ENCODE assay signal across 26 mouse cellular contexts in the genomic region with DNA sequence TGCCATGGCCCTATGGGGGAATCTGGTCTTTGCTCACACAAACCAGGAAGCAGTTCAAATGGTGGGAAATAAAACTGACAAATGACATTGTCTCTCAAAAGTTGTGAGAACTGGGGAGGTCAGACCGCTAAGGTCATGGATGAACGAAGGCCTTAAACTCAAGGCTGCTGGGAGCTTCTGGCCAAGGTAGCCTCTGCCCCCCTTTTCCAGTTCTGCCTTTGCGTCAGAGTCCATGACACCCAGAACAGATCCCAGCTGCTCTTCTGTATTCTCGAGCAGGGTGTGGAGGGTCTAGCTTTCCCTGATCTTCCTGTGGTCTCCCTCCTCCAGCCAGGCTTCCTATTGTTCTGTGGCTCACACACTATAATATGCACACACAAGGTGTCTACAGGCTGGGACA. TPM values are rescaled to one million over a fixed set of nuclear protein-coding genes. Genes with fewer than 3 reads are reported as not detected.
DNase-seq lines count a peak whose midpoint lies in the region; ATAC-seq and TF ChIP-seq lines count a peak whose summit lies in the region.
"Had no signal": no experiment of that assay in that cellular context is flagged by ENCODE, and none has a peak within 500 bp of the region (broad histone marks: within the 10 kb centered on the region; RNA-seq: fewer than 3 reads in every experiment).

No protein-coding gene starts in this region.

- H3K4me1 ChIP-seq in kidney, embryonic 14.5 days (ENCODE audit: control insufficient read depth, insufficient read depth, low read length), result 0 out of 2 replicates have a peak, but pooled peaks cover 5% of the 10 kb centered on the region
- no peaks in the 10 kb centered on the region for H3K4me1 ChIP-seq in kidney, postnatal 0 days (replicated peaks; ENCODE audit: insufficient read depth, low read length)
- no peaks in the 10 kb centered on the region for H3K4me1 ChIP-seq in stomach, embryonic 14.5 days (ENCODE audit: control insufficient read depth, insufficient read depth, low read length)
- H3K4me1 ChIP-seq in stomach, postnatal 0 days (replicated peaks; ENCODE audit: control insufficient read depth, insufficient read depth), result no peaks in the 10 kb centered on the region
- H3K4me1 ChIP-seq: embryonic facial prominence, embryonic 15.5 days had no signal

- H3K36me3 ChIP-seq in kidney, embryonic 14.5 days (ENCODE audit: control insufficient read depth, insufficient read depth, low read length), result no peaks in the 10 kb centered on the region
- no peaks in the 10 kb centered on the region for H3K36me3 ChIP-seq in kidney, postnatal 0 days (ENCODE audit: insufficient read depth, low read length)
- H3K36me3 ChIP-seq in stomach, embryonic 14.5 days (ENCODE audit: control insufficient read depth, insufficient read depth, low read length), result no peaks in the 10 kb centered on the region
- H3K36me3 ChIP-seq in stomach, postnatal 0 days (ENCODE audit: control insufficient read depth, insufficient read depth, low read length), result no peaks in the 10 kb centered on the region
- H3K36me3 ChIP-seq: embryonic facial prominence, embryonic 15.5 days; heart, embryonic 13.5 days had no signal

- DNase-seq in adrenal gland, postnatal 14 days, result peak; percentile 29
- no peak for DNase-seq in adrenal gland, postnatal 10 days
- DNase-seq in kidney, adult 9 months, result no peak
- DNase-seq in kidney, postnatal 0 days (ENCODE audit: low spot score), result peak; percentile 58
- no peak for DNase-seq in kidney, adult 8-10 months
- DNase-seq in stomach, postnatal 0 days (ENCODE audit: low spot score), result no peak
- DNase-seq: adrenal gland, adult 8-10 months; cerebellum, adult 11 months; cerebellum, adult 2 months; cerebellum, adult 9-11 months; cerebellum, postnatal 25 days; embryo, embryonic 11 days; forebrain, postnatal 0 days; gastrocnemius, adult 2 months; gastrocnemius, postnatal 14 days; heart, adult 18-20 months; heart, postnatal 14 days; heart, postnatal 4 days had no signal

- H3K4me2 ChIP-seq in kidney, embryonic 14.5 days (replicated peaks; ENCODE audit: low read depth, low read length), result no peak overlapping the region
- no peak overlapping the region for H3K4me2 ChIP-seq in kidney, postnatal 0 days (ENCODE audit: low read length)
- H3K4me2 ChIP-seq in stomach, embryonic 14.5 days (replicated peaks; ENCODE audit: low read depth, low read length), result no peak overlapping the region
- H3K4me2 ChIP-seq in stomach, postnatal 0 days (replicated peaks; ENCODE audit: low read depth), result no peak overlapping the region
- H3K4me2 ChIP-seq: embryonic facial prominence, embryonic 15.5 days; heart, embryonic 13.5 days; hindbrain, embryonic 14.5 days had no signal

- H3K9me3 ChIP-seq in kidney, embryonic 14.5 days (ENCODE audit: control insufficient read depth, low read length), result no peaks in the 10 kb centered on the region
- no peaks in the 10 kb centered on the region for H3K9me3 ChIP-seq in kidney, postnatal 0 days (replicated peaks; ENCODE audit: low read length)
- no peaks in the 10 kb centered on the region for H3K9me3 ChIP-seq in stomach, embryonic 14.5 days (ENCODE audit: control insufficient read depth, low read depth, low read length)
- H3K9me3 ChIP-seq in stomach, postnatal 0 days (ENCODE audit: control insufficient read depth, low read length), result no peaks in the 10 kb centered on the region
- H3K9me3 ChIP-seq: embryonic facial prominence, embryonic 15.5 days; heart, embryonic 13.5 days had no signal

- 0 out of 2 replicates have a peak, but pooled peaks have one; percentile 68 for ATAC-seq in kidney, embryonic 14.5 days (ENCODE audit: low FRiP score, low TSS enrichment)
- ATAC-seq in kidney, postnatal 0 days (replicated peaks; ENCODE audit: low FRiP score, low read depth), result peak; percentile 59; the same call in 1 of the 2 replicates
- ATAC-seq in stomach, embryonic 14.5 days (ENCODE audit: insufficient number of reproducible peaks, insufficient read depth, low FRiP score, low read depth), result peak; percentile 33; the same call in 1 of the 2 replicates
- no peak for ATAC-seq in stomach, postnatal 0 days (ENCODE audit: low FRiP score, low TSS enrichment)
- ATAC-seq: activated CD4-positive, CD25-positive, alpha-beta regulatory T cell, adult 4 months; forebrain, embryonic 14.5 days; forebrain, postnatal 0 days; hindbrain, postnatal 0 days had no signal

- H3K9ac ChIP-seq in kidney, embryonic 14.5 days (ENCODE audit: low read depth, low read length), result no peak overlapping the region
- H3K9ac ChIP-seq in kidney, postnatal 0 days (ENCODE audit: low read depth, low read length), result no peak overlapping the region
- no peak overlapping the region for H3K9ac ChIP-seq in stomach, embryonic 14.5 days (replicated peaks; ENCODE audit: low read depth, low read length)
- no peak overlapping the region for H3K9ac ChIP-seq in stomach, postnatal 0 days (ENCODE audit: low read length)
- H3K9ac ChIP-seq: embryonic facial prominence, embryonic 15.5 days; forebrain, postnatal 0 days; heart, embryonic 13.5 days; hindbrain, embryonic 14.5 days had no signal

- TF ChIP-seq EP300 in stomach, postnatal 0 days (optimal IDR thresholded peaks at IDR 0.05), result no peak

- 27% methylated on average over 4 of the region's 4 CpGs for WGBS in kidney, embryonic 14.5 days
- 27% methylated on average over 4 of the region's 4 CpGs for WGBS in kidney, postnatal 0 days
- WGBS in stomach, embryonic 14.5 days, result 47% methylated on average over 4 of the region's 4 CpGs
- 39% methylated on average over 4 of the region's 4 CpGs for WGBS in stomach, postnatal 0 days

- H3K27me3 ChIP-seq in kidney, embryonic 14.5 days (ENCODE audit: control insufficient read depth, insufficient read depth, low read length), result no peaks in the 10 kb centered on the region
- H3K27me3 ChIP-seq in kidney, postnatal 0 days (ENCODE audit: insufficient read depth, low read length), result no peaks in the 10 kb centered on the region
- no peaks in the 10 kb centered on the region for H3K27me3 ChIP-seq in stomach, embryonic 14.5 days (ENCODE audit: control insufficient read depth, insufficient read depth, low read length)
- H3K27me3 ChIP-seq in stomach, postnatal 0 days (ENCODE audit: control insufficient read depth, insufficient read depth, low read length), result no peaks in the 10 kb centered on the region
- H3K27me3 ChIP-seq: embryonic facial prominence, embryonic 15.5 days; heart, embryonic 13.5 days had no signal

- no peak overlapping the region for H3K4me3 ChIP-seq in kidney, embryonic 14.5 days (ENCODE audit: low read length)
- H3K4me3 ChIP-seq in kidney, postnatal 0 days (replicated peaks; ENCODE audit: low read depth, low read length), result no peak overlapping the region
- no peak overlapping the region for H3K4me3 ChIP-seq in stomach, embryonic 14.5 days (ENCODE audit: low read depth, low read length)
- H3K4me3 ChIP-seq in stomach, postnatal 0 days (ENCODE audit: low read depth, low read length), result no peak overlapping the region
- H3K4me3 ChIP-seq: embryonic facial prominence, embryonic 15.5 days; gastrocnemius, adult 2 months; heart, embryonic 13.5 days had no signal

- TF ChIP-seq CTCF in kidney, postnatal 0 days (IDR thresholded peaks at IDR 0.05; ENCODE audit: low read depth), result no peak
- TF ChIP-seq CTCF in stomach, postnatal 0 days (IDR thresholded peaks at IDR 0.05; ENCODE audit: low read depth), result no peak

- no peak overlapping the region for H3K27ac ChIP-seq in kidney, embryonic 14.5 days (ENCODE audit: low read depth, low read length)
- 0 out of 2 replicates have a peak overlapping the region, but pooled peaks have one; percentile 19 for H3K27ac ChIP-seq in kidney, postnatal 0 days
- peak overlapping the region; percentile 39; the same call in 1 of the 2 replicates for H3K27ac ChIP-seq in stomach, embryonic 14.5 days (ENCODE audit: low read length)
- H3K27ac ChIP-seq in stomach, postnatal 0 days (replicated peaks), result no peak overlapping the region; the same call in 1 of the 2 replicates
- H3K27ac ChIP-seq: embryonic facial prominence, embryonic 15.5 days; gastrocnemius, adult 2 months; heart, embryonic 13.5 days; hindbrain, embryonic 14.5 days; hindbrain, postnatal 0 days had no signal

RNA-seq across cellular contexts. Expression of gene Mrpl46, which starts 23.9 kb away (rescaled TPM):
- total RNA-seq in adrenal gland, postnatal 14 days (2021), result 40.3 and 47.7 TPM in 2 replicates
- total RNA-seq in adrenal gland, postnatal 10 days (2021), result 10 to 100 TPM; 44.0 to 46.5 TPM
- polyA plus RNA-seq in kidney, embryonic 14.5 days (2014; fragmentation: Nextera tagmentation; extraction: Ambion mirVana), result 71.8 and 85.4 TPM in 2 replicates
- 79.6 and 80.4 TPM in 2 replicates for polyA plus RNA-seq in kidney, postnatal 0 days (2015; fragmentation: Nextera tagmentation; extraction: Ambion mirVana)
- 66.5 and 68.6 TPM in 2 replicates for polyA plus RNA-seq in stomach, embryonic 14.5 days (2014; fragmentation: Nextera tagmentation; extraction: Ambion mirVana)
- 55.0 and 55.5 TPM in 2 replicates for polyA plus RNA-seq in stomach, postnatal 0 days (2015; fragmentation: Nextera tagmentation; extraction: Ambion mirVana)

RNA-seq across cellular contexts. Expression of gene Mrps11, which starts 24.3 kb away (rescaled TPM):
- 85.6 and 91.2 TPM in 2 replicates for total RNA-seq in adrenal gland, postnatal 14 days (2021)
- total RNA-seq in adrenal gland, postnatal 10 days (2021), result 10 to 100 TPM; 77.9 to 82.5 TPM
- polyA plus RNA-seq in kidney, embryonic 14.5 days (2014; fragmentation: Nextera tagmentation; extraction: Ambion mirVana), result 83.5 and 112 TPM in 2 replicates
- 71.0 and 77.3 TPM in 2 replicates for polyA plus RNA-seq in kidney, postnatal 0 days (2015; fragmentation: Nextera tagmentation; extraction: Ambion mirVana)
- polyA plus RNA-seq in stomach, embryonic 14.5 days (2014; fragmentation: Nextera tagmentation; extraction: Ambion mirVana), result 73.2 and 74.5 TPM in 2 replicates
- polyA plus RNA-seq in stomach, postnatal 0 days (2015; fragmentation: Nextera tagmentation; extraction: Ambion mirVana), result 40.0 and 41.1 TPM in 2 replicates

RNA-seq across cellular contexts. Expression of gene Det1, which starts 39.9 kb away (rescaled TPM):
- 11.4 and 14.5 TPM in 2 replicates for total RNA-seq in adrenal gland, postnatal 14 days (2021)
- total RNA-seq in adrenal gland, postnatal 10 days (2021), result 10 to 100 TPM; 12.2 to 14.2 TPM
- 19.6 and 23.3 TPM in 2 replicates for polyA plus RNA-seq in kidney, embryonic 14.5 days (2014; fragmentation: Nextera tagmentation; extraction: Ambion mirVana)
- 13.9 TPM in 2 replicates for polyA plus RNA-seq in kidney, postnatal 0 days (2015; fragmentation: Nextera tagmentation; extraction: Ambion mirVana)
- 19.4 and 21.3 TPM in 2 replicates for polyA plus RNA-seq in stomach, embryonic 14.5 days (2014; fragmentation: Nextera tagmentation; extraction: Ambion mirVana)
- 8.2 and 8.3 TPM in 2 replicates for polyA plus RNA-seq in stomach, postnatal 0 days (2015; fragmentation: Nextera tagmentation; extraction: Ambion mirVana)

Comparison
In these comparisons a context has a peak if more than half of its experiments do, and no peak if none do; other contexts are left out.
1. DNase-seq: peak in adrenal gland, postnatal 14 days (single experiment) and kidney, postnatal 0 days (single experiment); none in adrenal gland, postnatal 10 days (single experiment), kidney, adult 9 months (single experiment), kidney, adult 8-10 months (0 of 2) and stomach, postnatal 0 days (single experiment).
2. H3K27ac ChIP-seq: peak in kidney, postnatal 0 days (single experiment) and stomach, embryonic 14.5 days (single experiment); none in kidney, embryonic 14.5 days (single experiment) and stomach, postnatal 0 days (single experiment).